In genomic region chr1:183388426-183389406, GRCm38 (mm10) we compare ENCODE assay signal across 8 mouse cellular contexts. TPM values are rescaled to one million over a fixed set of nuclear protein-coding genes. Genes with fewer than 3 reads are reported as not detected.
DNase-seq lines count a peak whose midpoint lies in the region; ATAC-seq and TF ChIP-seq lines count a peak whose summit lies in the region.

TSS of gene Taf1a (plus strand) at chr1:183388981.

- no peaks in the 10 kb centered on the region for H3K9me3 ChIP-seq in embryonic facial prominence, embryonic 14.5 days (ENCODE audit: control insufficient read depth, low read length)
- H3K9me3 ChIP-seq in limb, embryonic 13.5 days: no peaks in the 10 kb centered on the region
- H3K9me3 ChIP-seq in midbrain, embryonic 16.5 days (replicated peaks; ENCODE audit: control insufficient read depth, low read length, poor library complexity, severe bottlenecking): no peaks in the 10 kb centered on the region

- H3K79me2 ChIP-seq in heart, adult 2 months (replicated peaks; ENCODE audit: control insufficient read depth, insufficient read depth, low read length): peaks cover 2% of the 10 kb centered on the region; the same call in 1 of the 2 replicates

- H3K4me2 ChIP-seq in embryonic facial prominence, embryonic 14.5 days (ENCODE audit: low read depth, low read length): peak within 1 kb of the TSS; percentile 75
- H3K4me2 ChIP-seq in limb, embryonic 13.5 days (replicated peaks): peak within 1 kb of the TSS; percentile 76
- peak within 1 kb of the TSS; percentile 89 for H3K4me2 ChIP-seq in midbrain, embryonic 16.5 days (ENCODE audit: low read length)

- peaks cover 23% of the 10 kb centered on the region for H3K36me3 ChIP-seq in embryonic facial prominence, embryonic 14.5 days (ENCODE audit: control insufficient read depth, insufficient read depth, low read length)
- H3K36me3 ChIP-seq in heart, adult 2 months (ENCODE audit: control insufficient read depth, insufficient read depth, low read length): no peaks in the 10 kb centered on the region
- peaks cover 24% of the 10 kb centered on the region for H3K36me3 ChIP-seq in limb, embryonic 13.5 days
- H3K36me3 ChIP-seq in midbrain, embryonic 16.5 days (ENCODE audit: control insufficient read depth, insufficient read depth, low read length): no peaks in the 10 kb centered on the region

- H3K27me3 ChIP-seq in embryonic facial prominence, embryonic 14.5 days (replicated peaks; ENCODE audit: control insufficient read depth, insufficient read depth, low read length): peaks cover 10% of the 10 kb centered on the region
- H3K27me3 ChIP-seq in heart, adult 2 months (ENCODE audit: control insufficient read depth, insufficient read depth, low read length): no peaks in the 10 kb centered on the region
- H3K27me3 ChIP-seq in limb, embryonic 13.5 days: peaks cover 24% of the 10 kb centered on the region
- peaks cover 12% of the 10 kb centered on the region for H3K27me3 ChIP-seq in midbrain, embryonic 16.5 days (ENCODE audit: control insufficient read depth, insufficient read depth, low read depth, low read length)

- DNase-seq in 3T3-L1 (ENCODE audit: low read depth, low spot score): peak; percentile 98
- DNase-seq in adrenal gland, postnatal 4 days (ENCODE audit: low spot score in 2 of 2): peak; percentile 68 to 87
- DNase-seq in embryonic facial prominence, embryonic 14.5 days (ENCODE audit: low spot score): peak; percentile 98
- peak; percentile 90 to 93 for DNase-seq in heart, adult 2 months
- DNase-seq in kidney, adult 8-10 months: peak; percentile 92 to 93
- DNase-seq in spleen, postnatal 10 days (ENCODE audit: low spot score in 2 of 2): peak; percentile 61 to 90

- TF ChIP-seq POLR2A in heart, adult 2 months (IDR thresholded peaks at IDR 0.05; ENCODE audit: insufficient read depth, low read depth, low read length): peak; percentile 58

- 5% methylated on average over 44 of the region's 44 CpGs for WGBS in embryonic facial prominence, embryonic 14.5 days
- WGBS in heart, adult 2 months: 4% methylated on average over 44 of the region's 44 CpGs
- 6% methylated on average over 44 of the region's 44 CpGs for WGBS in limb, embryonic 13.5 days
- 6% methylated on average over 44 of the region's 44 CpGs for WGBS in midbrain, embryonic 16.5 days

- peak within 1 kb of the TSS; percentile 39 for H3K27ac ChIP-seq in embryonic facial prominence, embryonic 14.5 days (replicated peaks; ENCODE audit: low read depth, low read length)
- H3K27ac ChIP-seq in heart, adult 2 months: peak within 1 kb of the TSS; percentile 62
- no peak within 1 kb of the TSS for H3K27ac ChIP-seq in limb, embryonic 13.5 days
- H3K27ac ChIP-seq in midbrain, embryonic 16.5 days (ENCODE audit: low read length): peak within 1 kb of the TSS; percentile 74; the same call in 1 of the 2 replicates

- peak within 1 kb of the TSS; percentile 73 for H3K9ac ChIP-seq in embryonic facial prominence, embryonic 14.5 days (ENCODE audit: low read depth, low read length)
- H3K9ac ChIP-seq in heart, adult 2 months (ENCODE audit: low read depth, low read length): peak within 1 kb of the TSS; percentile 53
- H3K9ac ChIP-seq in limb, embryonic 13.5 days: peak within 1 kb of the TSS; percentile 79
- H3K9ac ChIP-seq in midbrain, embryonic 16.5 days (ENCODE audit: low read depth, low read length): peak within 1 kb of the TSS; percentile 58

- H3K4me3 ChIP-seq in embryonic facial prominence, embryonic 14.5 days (ENCODE audit: low read depth, low read length): peak within 1 kb of the TSS; percentile 68
- H3K4me3 ChIP-seq in heart, adult 2 months: peak within 1 kb of the TSS; percentile 86
- H3K4me3 ChIP-seq in limb, embryonic 13.5 days: peak within 1 kb of the TSS; percentile 75
- H3K4me3 ChIP-seq in midbrain, embryonic 16.5 days (ENCODE audit: low read depth, low read length): peak within 1 kb of the TSS; percentile 80

- peaks cover 8% of the 10 kb centered on the region for H3K4me1 ChIP-seq in embryonic facial prominence, embryonic 14.5 days (ENCODE audit: control insufficient read depth, insufficient read depth, low read length)
- H3K4me1 ChIP-seq in heart, adult 2 months (ENCODE audit: control insufficient read depth, insufficient read depth, low read length): peaks cover 2% of the 10 kb centered on the region
- peaks cover 6% of the 10 kb centered on the region for H3K4me1 ChIP-seq in limb, embryonic 13.5 days
- peaks cover 14% of the 10 kb centered on the region for H3K4me1 ChIP-seq in midbrain, embryonic 16.5 days (ENCODE audit: control insufficient read depth, insufficient read depth, low read length)

- peak; percentile 39; the same call in 1 of the 2 replicates for TF ChIP-seq EP300 in heart, adult 2 months (IDR thresholded peaks at IDR 0.05; ENCODE audit: insufficient read depth, low read depth, low read length)

- intact Hi-C loops in heart, adult 2 months (cut with DNase I): loop anchor here (1.0 kb wide), 2 partner anchors 18 to 43 kb away; no protein-coding TSS in a partner anchor

- peak; percentile 99 for ATAC-seq in embryonic facial prominence, embryonic 14.5 days (ENCODE audit: low read depth)
- ATAC-seq in limb, embryonic 13.5 days (ENCODE audit: low FRiP score, low read depth): peak; percentile 99
- ATAC-seq in midbrain, embryonic 16.5 days: peak; percentile 100

- TF ChIP-seq CTCF in heart, adult 2 months (IDR thresholded peaks at IDR 0.05): no peak

RNA-seq across cellular contexts. Expression of gene Taf1a, which starts in this region (rescaled TPM):
- 10 to 100 TPM; 15.9 to 16.6 TPM for total RNA-seq in adrenal gland, postnatal 4 days (2021)
- polyA plus RNA-seq in embryonic facial prominence, embryonic 14.5 days (2014; fragmentation: Nextera tagmentation; extraction: Ambion mirVana): 16.6 and 20.4 TPM in 2 replicates
- 10 to 100 TPM; 18.4 to 21.7 TPM for total RNA-seq in heart, adult 2 months (2021)
- polyA plus RNA-seq in heart, adult 2 months (2012; rRNA removed): 10.2 and 17.8 TPM in 2 replicates
- polyA plus RNA-seq in limb, embryonic 13.5 days (2015; fragmentation: Nextera tagmentation; extraction: Ambion mirVana): 21.9 and 24.4 TPM in 2 replicates
- polyA plus RNA-seq in midbrain, embryonic 16.5 days (2015; fragmentation: Nextera tagmentation; extraction: Ambion mirVana): 16.4 and 17.7 TPM in 2 replicates
